Mouse (Mus musculus): ENCODE measurements around the gene Treml1. TPM values are rescaled to one million over a fixed set of nuclear protein-coding genes. Genes with fewer than 3 reads are reported as not detected.

Treml1 gene
- polyA plus RNA-seq, 1 experiment from 2014 or later = 3.3 TPM

- H3K4me3 ChIP-seq = no peak overlapping the region
- no peaks in the 10 kb centered on the region for H3K36me3 ChIP-seq
- WGBS = 35% methylated on average over 4 of the region's 4 CpGs
- H3K27me3 ChIP-seq (replicated peaks) = no peaks in the 10 kb centered on the region
- H3K4me1 ChIP-seq = peaks cover 37% of the 10 kb centered on the region
- no peak overlapping the region for H3K27ac ChIP-seq (replicated peaks)
- no peak overlapping the region for H3K4me2 ChIP-seq
- no peak for ATAC-seq (ENCODE audit: extremely low read depth, insufficient number of reproducible peaks, low FRiP score, low TSS enrichment)
- H3K9me3 ChIP-seq = no peaks in the 10 kb centered on the region
- H3K9ac ChIP-seq = no peak overlapping the region
Measured at GRCm38 (mm10) chr17:48360462-48360861, 746 bp downstream of the Treml1 start.

DNA sequence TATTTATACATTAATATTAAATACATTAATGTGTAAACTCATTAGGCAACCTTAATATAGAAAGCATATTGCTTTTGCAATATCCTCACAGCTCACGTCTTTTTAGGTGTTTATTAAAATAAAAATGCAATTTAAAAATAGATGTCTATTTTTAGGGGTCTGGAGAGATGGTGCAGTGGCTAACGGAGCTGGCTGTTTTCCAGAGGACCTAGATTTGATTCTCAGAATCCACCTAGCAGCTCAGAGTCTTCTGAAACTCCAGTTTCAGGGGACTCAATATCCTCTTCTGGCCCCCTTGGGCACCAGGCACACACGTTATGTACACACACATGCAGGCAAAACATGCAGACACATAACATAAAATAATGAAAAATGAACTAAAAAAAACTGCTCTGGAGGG lies 2.6 kb downstream of the Treml1 start:
- H3K27ac ChIP-seq (replicated peaks) = peak overlapping the region; percentile 74

GRCm38 (mm10) chr17:48362966-48363365 lies 3.2 kb downstream of the Treml1 start:
- no peaks in the 10 kb centered on the region for H3K27me3 ChIP-seq (replicated peaks)
- no peaks in the 10 kb centered on the region for H3K9me3 ChIP-seq
- peaks cover 46% of the 10 kb centered on the region for H3K4me1 ChIP-seq
- H3K9ac ChIP-seq = 0 out of 2 replicates have a peak overlapping the region, but pooled peaks have one; percentile 8
- H3K4me2 ChIP-seq = peak overlapping the region; percentile 54
- peak overlapping the region; percentile 74 for H3K27ac ChIP-seq (replicated peaks)
- H3K4me3 ChIP-seq = no peak overlapping the region
- no peaks in the 10 kb centered on the region for H3K36me3 ChIP-seq
- no peak for ATAC-seq (ENCODE audit: extremely low read depth, insufficient number of reproducible peaks, low FRiP score, low TSS enrichment)
- 60% methylated on average over 8 of the region's 8 CpGs for WGBS

More for the DNA sequence above, 2.6 kb downstream of the Treml1 start:
- Histone ChIP-seq H3K4me1 (peaks cover 46% of the 10 kb centered on the region), H3K27me3 (replicated peaks) (no peaks in the 10 kb centered on the region), H3K9me3 (no peaks in the 10 kb centered on the region), H3K9ac (0 out of 2 replicates have a peak overlapping the region, but pooled peaks have one; percentile 48), H3K4me3 (no peak overlapping the region), H3K36me3 (no peaks in the 10 kb centered on the region), H3K4me2 (peak overlapping the region; percentile 54)
- WGBS = 31% methylated on average over 3 of the region's 3 CpGs
- ATAC-seq (ENCODE audit: extremely low read depth, insufficient number of reproducible peaks, low FRiP score, low TSS enrichment) = no peak

DNA sequence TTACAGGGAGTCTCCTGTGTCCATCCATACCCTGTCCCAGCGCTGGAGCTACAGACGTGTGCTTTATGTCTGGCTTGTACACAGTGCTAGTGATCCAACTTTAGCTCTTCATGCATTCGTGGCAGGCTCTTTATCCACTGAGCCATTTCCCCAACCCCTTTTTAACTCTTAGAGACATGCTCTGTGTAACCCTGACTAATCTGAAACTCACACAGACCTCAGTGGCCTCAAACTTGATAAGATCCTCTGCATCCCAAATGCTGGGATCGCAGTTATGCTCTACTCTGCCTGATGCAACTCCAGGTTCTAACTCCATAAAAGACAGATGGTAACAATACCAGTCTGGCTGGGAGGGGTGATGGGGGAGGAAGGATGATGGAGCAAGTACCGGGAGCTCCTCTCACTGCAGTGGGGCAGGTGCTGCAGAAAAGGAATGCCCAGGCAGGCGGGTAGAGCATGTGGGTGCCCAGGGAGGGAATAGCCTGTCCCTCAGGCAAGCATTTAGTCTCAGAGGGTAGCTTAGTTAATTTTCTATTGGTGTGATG lies 3.8 kb downstream of the Treml1 start:
- ATAC-seq (ENCODE audit: extremely low read depth, insufficient number of reproducible peaks, low FRiP score, low TSS enrichment) = no peak
- H3K27ac ChIP-seq (replicated peaks) = peak overlapping the region; percentile 74
- 53% methylated on average over 6 of the region's 6 CpGs for WGBS

GRCm38 (mm10) chr17:48365511-48366155 lies 5.9 kb downstream of the Treml1 start:
- Histone ChIP-seq H3K27me3 (replicated peaks) (no peaks in the 10 kb centered on the region), H3K9me3 (no peaks in the 10 kb centered on the region), H3K4me3 (no peak overlapping the region), H3K36me3 (no peaks in the 10 kb centered on the region), H3K27ac (replicated peaks) (no peak overlapping the region), H3K4me1 (peaks cover 41% of the 10 kb centered on the region), H3K9ac (no peak overlapping the region), H3K4me2 (no peak overlapping the region)
- 65% methylated on average over 9 of the region's 9 CpGs for WGBS
- no peak for ATAC-seq (ENCODE audit: extremely low read depth, insufficient number of reproducible peaks, low FRiP score, low TSS enrichment)

More for the DNA sequence above, 3.8 kb downstream of the Treml1 start:
- no peaks in the 10 kb centered on the region for H3K27me3 ChIP-seq (replicated peaks)
- no peak overlapping the region for H3K4me2 ChIP-seq
- H3K9me3 ChIP-seq = no peaks in the 10 kb centered on the region
- no peak overlapping the region for H3K4me3 ChIP-seq
- no peaks in the 10 kb centered on the region for H3K36me3 ChIP-seq
- peaks cover 46% of the 10 kb centered on the region for H3K4me1 ChIP-seq
- no peak overlapping the region for H3K9ac ChIP-seq

GRCm38 (mm10) chr17:48366806-48367205 lies 7.1 kb downstream of the Treml1 start:
- H3K27ac ChIP-seq (replicated peaks) = no peak overlapping the region
- 64% methylated on average over 5 of the region's 5 CpGs for WGBS
- ATAC-seq (ENCODE audit: extremely low read depth, insufficient number of reproducible peaks, low FRiP score, low TSS enrichment) = no peak
- H3K36me3 ChIP-seq = no peaks in the 10 kb centered on the region
- H3K9ac ChIP-seq = no peak overlapping the region
- H3K4me3 ChIP-seq = no peak overlapping the region
- no peaks in the 10 kb centered on the region for H3K9me3 ChIP-seq
- H3K27me3 ChIP-seq (replicated peaks) = no peaks in the 10 kb centered on the region
- H3K4me1 ChIP-seq = peaks cover 36% of the 10 kb centered on the region
- H3K4me2 ChIP-seq = no peak overlapping the region

DNA sequence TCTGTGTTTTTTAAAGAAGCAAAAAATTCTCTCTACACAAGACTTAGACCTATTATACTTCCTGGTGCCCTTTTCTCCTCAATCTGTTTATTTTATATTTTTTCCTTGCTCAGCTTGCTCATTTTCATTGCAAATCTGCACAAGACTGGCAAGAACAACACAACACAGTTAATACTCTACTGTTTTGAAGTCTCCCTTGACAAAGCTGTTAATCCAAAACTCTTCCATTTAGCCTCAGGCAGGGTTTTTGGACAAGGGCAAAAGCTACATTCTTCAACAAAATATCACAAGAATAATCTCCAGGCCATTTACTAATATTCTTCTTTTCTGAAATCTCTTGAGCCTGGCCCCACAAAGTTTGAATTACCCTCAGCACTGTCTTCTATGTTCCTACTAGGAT lies 11.9 kb downstream of the Treml1 start:
- Histone ChIP-seq H3K9ac (no peak overlapping the region), H3K4me3 (no peak overlapping the region), H3K9me3 (no peaks in the 10 kb centered on the region), H3K4me2 (no peak overlapping the region), H3K27ac (replicated peaks) (no peak overlapping the region), H3K4me1 (no peaks in the 10 kb centered on the region), H3K27me3 (replicated peaks) (no peaks in the 10 kb centered on the region), H3K36me3 (no peaks in the 10 kb centered on the region)
- no peak for ATAC-seq (ENCODE audit: extremely low read depth, insufficient number of reproducible peaks, low FRiP score, low TSS enrichment)

DNA sequence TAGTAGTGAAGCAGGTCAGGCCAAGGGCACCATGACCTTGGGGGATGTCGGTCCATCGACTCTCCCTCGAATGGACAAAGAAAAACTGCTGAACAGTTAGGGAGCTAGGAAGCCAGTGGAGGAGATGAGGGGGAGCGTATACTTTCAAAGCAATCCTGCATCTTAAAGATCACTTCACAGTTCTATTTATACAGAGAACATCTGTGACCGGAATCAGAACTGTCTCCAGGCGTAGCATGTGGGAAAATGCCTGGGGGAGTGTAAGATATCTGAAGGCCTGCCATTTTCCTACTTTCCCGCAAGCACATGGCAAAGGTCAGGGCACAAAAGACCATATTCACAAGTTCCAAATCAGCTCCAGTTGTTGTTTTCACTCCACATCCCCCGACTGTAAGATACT lies 13.3 kb downstream of the Treml1 start:
- no peaks in the 10 kb centered on the region for H3K36me3 ChIP-seq
- no peaks in the 10 kb centered on the region for H3K9me3 ChIP-seq
- no peak for ATAC-seq (ENCODE audit: extremely low read depth, insufficient number of reproducible peaks, low FRiP score, low TSS enrichment)
- no peak overlapping the region for H3K9ac ChIP-seq
- WGBS = 74% methylated on average over 8 of the region's 8 CpGs
- H3K4me1 ChIP-seq = no peaks in the 10 kb centered on the region
- no peak overlapping the region for H3K4me2 ChIP-seq
- no peaks in the 10 kb centered on the region for H3K27me3 ChIP-seq (replicated peaks)
- no peak overlapping the region for H3K27ac ChIP-seq (replicated peaks)
- H3K4me3 ChIP-seq = no peak overlapping the region

GRCm38 (mm10) chr17:48376102-48376501 lies 16.4 kb downstream of the Treml1 start:
- H3K36me3 ChIP-seq = no peaks in the 10 kb centered on the region
- no peaks in the 10 kb centered on the region for H3K9me3 ChIP-seq
- H3K4me1 ChIP-seq = no peaks in the 10 kb centered on the region
- H3K4me3 ChIP-seq = no peak overlapping the region
- no peak overlapping the region for H3K9ac ChIP-seq
- WGBS = 84% methylated on average over 1 of the region's 1 CpGs
- ATAC-seq (ENCODE audit: extremely low read depth, insufficient number of reproducible peaks, low FRiP score, low TSS enrichment) = no peak
- H3K27me3 ChIP-seq (replicated peaks) = no peaks in the 10 kb centered on the region
- H3K27ac ChIP-seq (replicated peaks) = no peak overlapping the region
- no peak overlapping the region for H3K4me2 ChIP-seq

DNA sequence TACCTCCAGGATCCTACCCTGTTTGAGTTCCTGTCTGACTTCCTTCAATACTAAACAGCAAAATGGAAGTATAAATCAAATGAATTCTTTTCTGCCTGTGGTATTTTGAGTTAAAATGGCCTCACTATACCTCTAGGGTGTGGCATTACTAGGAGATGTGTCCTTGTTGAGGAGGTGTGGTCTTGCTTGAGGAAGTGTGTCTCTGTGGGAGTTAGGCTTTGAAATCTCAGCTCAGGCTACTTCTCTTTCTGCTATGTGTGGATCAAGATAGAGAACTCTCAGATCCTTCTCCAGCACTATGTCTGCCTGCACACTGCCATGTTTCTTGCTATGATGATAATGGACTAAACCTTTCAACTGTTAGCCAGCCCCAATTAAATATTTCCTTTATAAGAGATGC lies 19.3 kb downstream of the Treml1 start:
- H3K4me3 ChIP-seq = no peak overlapping the region
- no peak overlapping the region for H3K4me2 ChIP-seq

GRCm38 (mm10) chr17:48385786-48386461 lies 26.2 kb downstream of the Treml1 start:
- Histone ChIP-seq H3K4me1 (no peaks in the 10 kb centered on the region), H3K36me3 (peaks cover 55% of the 10 kb centered on the region), H3K27me3 (replicated peaks) (no peaks in the 10 kb centered on the region), H3K9me3 (no peaks in the 10 kb centered on the region), H3K9ac (no peak overlapping the region), H3K4me2 (no peak overlapping the region), H3K27ac (replicated peaks) (no peak overlapping the region), H3K4me3 (no peak overlapping the region)
- no peak for ATAC-seq (ENCODE audit: extremely low read depth, insufficient number of reproducible peaks, low FRiP score, low TSS enrichment)
- WGBS = 78% methylated on average over 2 of the region's 2 CpGs

More for the DNA sequence above, 19.3 kb downstream of the Treml1 start:
- no peak for ATAC-seq (ENCODE audit: extremely low read depth, insufficient number of reproducible peaks, low FRiP score, low TSS enrichment)
- H3K27ac ChIP-seq (replicated peaks) = no peak overlapping the region
- no peaks in the 10 kb centered on the region for H3K9me3 ChIP-seq
- H3K9ac ChIP-seq = no peak overlapping the region
- no peaks in the 10 kb centered on the region for H3K36me3 ChIP-seq
- H3K4me1 ChIP-seq = no peaks in the 10 kb centered on the region
- no peaks in the 10 kb centered on the region for H3K27me3 ChIP-seq (replicated peaks)

DNA sequence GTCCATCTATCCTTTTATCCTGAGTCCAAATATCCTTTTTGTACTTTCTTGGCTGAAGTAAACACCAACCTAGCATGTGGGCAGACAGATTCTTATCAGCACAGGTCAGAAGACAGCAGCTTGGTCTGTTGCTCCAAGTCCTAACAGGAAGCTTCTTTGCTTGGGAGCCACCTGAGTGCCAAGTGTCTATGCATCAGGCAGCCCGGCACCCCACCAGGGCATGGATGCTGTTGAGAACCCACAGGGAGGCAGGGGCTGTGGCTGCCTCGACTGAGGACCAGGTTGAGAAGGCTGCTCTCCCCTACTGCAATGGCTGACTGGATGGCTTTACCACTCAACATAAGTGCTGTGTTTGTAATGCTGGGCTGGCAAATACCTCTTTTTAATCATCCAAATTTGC lies 28.9 kb downstream of the Treml1 start:
- H3K4me2 ChIP-seq = no peak overlapping the region
- H3K27me3 ChIP-seq (replicated peaks) = no peaks in the 10 kb centered on the region
- H3K36me3 ChIP-seq = peaks cover 83% of the 10 kb centered on the region
- no peaks in the 10 kb centered on the region for H3K4me1 ChIP-seq
- ATAC-seq (ENCODE audit: extremely low read depth, insufficient number of reproducible peaks, low FRiP score, low TSS enrichment) = no peak
- 79% methylated on average over 2 of the region's 2 CpGs for WGBS
- no peaks in the 10 kb centered on the region for H3K9me3 ChIP-seq
- H3K27ac ChIP-seq (replicated peaks) = no peak overlapping the region
- H3K9ac ChIP-seq = no peak overlapping the region
- H3K4me3 ChIP-seq = no peak overlapping the region

Data from heart, embryonic 13.5 days (tissue).